Mouse (Mus musculus) lung, embryonic 14.5 days (tissue): ENCODE results near the gene Tmem270. TPM values are rescaled to one million over a fixed set of nuclear protein-coding genes. Genes with fewer than 3 reads are reported as not detected.

Experiments
- ATAC-seq: fragments of 200-750 bp; cut with Nextera tagmentation; 2 replicates; pipeline ENCODE4 v1.8.0; 2017; ENCODE audit warnings: mild to moderate bottlenecking, moderate TSS enrichment, moderate library complexity; ENCODE audit not compliant: insufficient read depth
- DNase-seq: peaks from one replicate; pipeline ENCODE4 v3.0.0-alpha.2; 2015
- H3K27ac ChIP-seq: fragments of 300-500 bp; sonication (generic); 2 replicates; pipeline ENCODE4 v1.5.1; 2014; ENCODE audit warnings: low read depth, mild to moderate bottlenecking, moderate library complexity
- H3K27me3 ChIP-seq: fragments of 300-500 bp; sonication (generic); 2 replicates; pipeline ENCODE4 v1.6.1; 2014; ENCODE audit warnings: low read length, control low read depth; ENCODE audit not compliant: insufficient read depth
- H3K36me3 ChIP-seq: fragments of 300-500 bp; sonication (generic); 2 replicates; pipeline ENCODE4 v1.6.1; 2014; ENCODE audit warnings: control low read depth; ENCODE audit not compliant: insufficient read depth
- H3K4me1 ChIP-seq: fragments of 300-500 bp; sonication (generic); 2 replicates; pipeline ENCODE4 v1.6.1; 2014; ENCODE audit warnings: antibody characterized with exemption, control low read depth; ENCODE audit not compliant: insufficient read depth
- H3K4me2 ChIP-seq: fragments of 300-500 bp; sonication (generic); 2 replicates; pipeline ENCODE4 v1.6.1; 2014; ENCODE audit warnings: mild to moderate bottlenecking
- H3K4me3 ChIP-seq: fragments of 300-500 bp; sonication (generic); 2 replicates; pipeline ENCODE4 v1.5.1; 2014; ENCODE audit warnings: low read depth, low read length
- H3K9ac ChIP-seq: fragments of 300-500 bp; sonication (generic); 2 replicates; pipeline ENCODE4 v1.6.1; 2014
- H3K9me3 ChIP-seq: fragments of 300-500 bp; sonication (generic); 2 replicates; pipeline ENCODE4 v1.6.1; 2016; ENCODE audit warnings: low read depth, low read length, control low read depth
- CTCF ChIP-seq: IDR thresholded peaks from 2 replicates; pipeline ENCODE4 v1.5.1; 2016; ENCODE audit warnings: antibody characterized with exemption, low read depth
- WGBS: fragments of 180-500 bp; shearing (Covaris S2); extraction: QIAGEN DNeasy Blood & Tissue Kit; methylation state at CpG from one replicate; pipeline ENCODE4 v1.1.7; 2014; 5-methylcytosine and 5-hydroxymethylcytosine counted together
- polyA plus RNA-seq: library from polyadenylated mRNA; unstranded; fragments of >200 nt; fragmentation: Nextera tagmentation; extraction: Ambion mirVana; gene quantifications from 2 replicates; pipeline ENCODE4 v1.2.1, GENCODE M21; 2014

The Tmem270 gene
- not detected in 2 replicates for polyA plus RNA-seq

GRCm38 (mm10) chr5:134906633-134907032 lies at the start of gene Tmem270:
Tmem270 (minus strand) TSS chr5:134906733.
- no peaks in the 10 kb centered on the region for H3K4me1 ChIP-seq
- no peaks in the 10 kb centered on the region for H3K9me3 ChIP-seq
- no peak within 1 kb of the TSS for H3K4me3 ChIP-seq
- H3K36me3 ChIP-seq = no peaks in the 10 kb centered on the region
- H3K4me2 ChIP-seq = no peak within 1 kb of the TSS
- no peak for TF ChIP-seq CTCF
- H3K27ac ChIP-seq = no peak within 1 kb of the TSS
- DNase-seq (no peak), ATAC-seq (peak; percentile 21; the same call in 1 of the 2 replicates)
- H3K9ac ChIP-seq = no peak within 1 kb of the TSS
- H3K27me3 ChIP-seq = no peaks in the 10 kb centered on the region
- 84% methylated on average over 6 of the region's 6 CpGs for WGBS

- no peak for ATAC-seq
- no peak overlapping the region for H3K9ac ChIP-seq
- TF ChIP-seq CTCF = no peak
- H3K9me3 ChIP-seq = no peaks in the 10 kb centered on the region
- H3K4me2 ChIP-seq = no peak overlapping the region
- H3K4me3 ChIP-seq = no peak overlapping the region
- H3K36me3 ChIP-seq = no peaks in the 10 kb centered on the region
- no peak overlapping the region for H3K27ac ChIP-seq
- 53% methylated on average over 5 of the region's 5 CpGs for WGBS
- no peak for DNase-seq
- H3K4me1 ChIP-seq = peaks cover 9% of the 10 kb centered on the region
- no peaks in the 10 kb centered on the region for H3K27me3 ChIP-seq
Observed at GRCm38 (mm10) chr5:134955491-134955890, 49.0 kb upstream of the Tmem270 start.

GRCm38 (mm10) chr5:134951053-134951884 lies 44.7 kb upstream of the Tmem270 start:
- H3K4me2 ChIP-seq = peak overlapping the region; percentile 42
- TF ChIP-seq CTCF = no peak
- H3K36me3 ChIP-seq = no peaks in the 10 kb centered on the region
- H3K27ac ChIP-seq = peak overlapping the region; percentile 67
- WGBS = 7% methylated on average over 19 of the region's 19 CpGs
- H3K4me1 ChIP-seq = peaks cover 22% of the 10 kb centered on the region
- no peak for ATAC-seq
- no peaks in the 10 kb centered on the region for H3K9me3 ChIP-seq
- 0 out of 2 replicates have a peak overlapping the region, but pooled peaks have one; percentile 2 for H3K4me3 ChIP-seq
- H3K27me3 ChIP-seq = peaks cover 9% of the 10 kb centered on the region
- peak overlapping the region; percentile 26; the same call in 1 of the 2 replicates for H3K9ac ChIP-seq
- DNase-seq = peak; percentile 62

GRCm38 (mm10) chr5:134948085-134948439 lies 41.5 kb upstream of the Tmem270 start:
- Histone ChIP-seq H3K27ac (no peak overlapping the region), H3K4me3 (no peak overlapping the region), H3K27me3 (peaks cover 25% of the 10 kb centered on the region), H3K9ac (no peak overlapping the region), H3K9me3 (no peaks in the 10 kb centered on the region), H3K4me2 (no peak overlapping the region), H3K36me3 (no peaks in the 10 kb centered on the region), H3K4me1 (peaks cover 22% of the 10 kb centered on the region)
- no peak for DNase-seq
- 40% methylated on average over 4 of the region's 4 CpGs for WGBS
- no peak for TF ChIP-seq CTCF
- ATAC-seq = no peak

- no peaks in the 10 kb centered on the region for H3K9me3 ChIP-seq
- no peak overlapping the region for H3K9ac ChIP-seq
- no peaks in the 10 kb centered on the region for H3K36me3 ChIP-seq
- peaks cover 22% of the 10 kb centered on the region for H3K4me1 ChIP-seq
- H3K4me2 ChIP-seq = peak overlapping the region; percentile 55; the same call in 1 of the 2 replicates
- 31% methylated on average over 5 of the region's 5 CpGs for WGBS
- H3K4me3 ChIP-seq = no peak overlapping the region
- peaks cover 25% of the 10 kb centered on the region for H3K27me3 ChIP-seq
- no peak for TF ChIP-seq CTCF
- DNase-seq = no peak
- no peak for ATAC-seq
- peak overlapping the region; percentile 91 for H3K27ac ChIP-seq
Observed at GRCm38 (mm10) chr5:134947420-134948084, 41.0 kb upstream of the Tmem270 start.

GRCm38 (mm10) chr5:134946857-134947255 lies 40.3 kb upstream of the Tmem270 start, which contains the start of gene Cldn4:
Cldn4 (minus strand) TSS chr5:134946934.
- no peak for TF ChIP-seq CTCF
- H3K36me3 ChIP-seq = no peaks in the 10 kb centered on the region
- H3K9ac ChIP-seq = peak within 1 kb of the TSS; percentile 62
- H3K27ac ChIP-seq = peak within 1 kb of the TSS; percentile 91
- H3K27me3 ChIP-seq = peaks cover 25% of the 10 kb centered on the region
- peaks cover 22% of the 10 kb centered on the region for H3K4me1 ChIP-seq
- peak within 1 kb of the TSS; percentile 48 for H3K4me3 ChIP-seq
- H3K4me2 ChIP-seq = peak within 1 kb of the TSS; percentile 55
- ATAC-seq (peak; percentile 53), DNase-seq (peak; percentile 85)
- no peaks in the 10 kb centered on the region for H3K9me3 ChIP-seq
- WGBS = 16% methylated on average over 11 of the region's 11 CpGs
